Mouse (Mus musculus): ENCODE measurements around the gene Dmxl2.
A peak's percentile ranks its signal among the peaks of the same experiment; 100 is the strongest.

Dmxl2 gene

DNA sequence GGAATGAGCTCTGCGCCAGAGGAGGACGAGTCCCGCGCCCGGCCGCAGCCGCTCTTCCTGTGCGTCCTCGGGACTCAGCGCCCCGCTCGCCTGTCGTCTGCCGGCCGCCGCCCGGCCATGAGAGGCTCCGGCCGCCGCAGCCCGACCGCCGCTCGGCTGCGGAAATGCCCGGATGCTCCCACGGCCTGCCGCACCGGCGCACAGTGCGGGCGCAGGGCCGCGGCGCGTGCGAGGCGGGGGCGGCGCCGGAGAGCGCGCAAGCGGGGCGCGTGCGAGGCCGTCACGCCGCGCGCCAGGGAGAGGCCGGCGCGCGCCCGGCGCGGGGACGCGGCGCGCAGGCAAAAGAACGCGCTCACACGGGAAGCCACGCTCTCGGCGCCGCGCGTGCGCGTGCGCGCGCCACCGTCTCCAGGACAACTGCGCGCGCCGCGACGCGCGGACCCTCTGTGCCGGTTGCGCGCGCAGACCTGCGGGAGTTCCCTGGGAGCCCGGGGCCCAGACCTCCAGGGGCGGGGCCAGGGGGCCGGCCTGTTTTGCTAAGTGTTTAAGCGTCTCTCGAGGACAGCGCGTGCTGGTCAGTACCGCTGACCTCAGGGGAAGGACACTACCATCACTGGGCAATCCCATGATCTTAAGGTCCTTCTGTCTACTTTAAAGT lies at the start of gene Dmxl2:
TSS of gene Dmxl2 (minus strand) at position 174 of the 658 bp plus-strand sequence.
- peak; percentile 14 to 21 for DNase-seq

DNA sequence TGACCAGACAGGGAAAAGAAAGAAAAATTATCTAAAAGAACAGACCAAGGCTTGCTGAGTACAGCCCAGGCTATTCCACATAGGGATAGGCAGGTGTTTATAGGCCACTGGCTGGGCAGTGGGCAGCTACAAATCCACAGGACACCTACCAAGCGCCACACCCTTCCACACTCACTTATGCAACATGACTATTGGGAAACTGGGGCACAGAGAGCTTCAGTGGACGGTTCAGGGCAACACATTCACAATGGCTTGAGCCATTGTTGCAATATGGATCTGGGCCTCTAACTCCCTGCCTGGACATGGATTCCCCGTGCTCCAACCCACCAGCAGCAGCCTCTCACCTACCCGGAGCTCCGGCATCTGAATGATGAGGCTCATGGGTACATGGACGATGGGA lies 48.0 kb upstream of the Dmxl2 start:
- DNase-seq = no peak

DNA sequence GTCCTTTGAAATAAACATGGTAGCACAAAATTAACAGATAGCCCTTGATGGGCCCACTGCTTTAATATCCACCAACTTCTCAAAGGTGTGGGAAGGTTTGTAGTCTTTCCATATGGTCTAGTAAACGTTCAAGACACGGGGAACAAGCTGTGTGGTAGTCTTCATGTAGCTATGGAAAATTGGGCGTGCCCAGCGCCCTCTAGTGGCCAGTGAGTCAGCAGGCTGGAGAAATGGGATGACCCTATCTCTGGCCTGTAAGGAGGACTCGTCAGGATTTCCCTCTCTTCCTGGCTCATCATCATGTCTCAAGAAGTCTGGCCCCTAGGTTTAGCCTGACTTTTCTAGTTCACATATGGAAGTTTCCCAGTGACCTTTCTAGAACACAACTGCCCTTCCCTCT lies 46.1 kb upstream of the Dmxl2 start:
- no peak for DNase-seq

DNA sequence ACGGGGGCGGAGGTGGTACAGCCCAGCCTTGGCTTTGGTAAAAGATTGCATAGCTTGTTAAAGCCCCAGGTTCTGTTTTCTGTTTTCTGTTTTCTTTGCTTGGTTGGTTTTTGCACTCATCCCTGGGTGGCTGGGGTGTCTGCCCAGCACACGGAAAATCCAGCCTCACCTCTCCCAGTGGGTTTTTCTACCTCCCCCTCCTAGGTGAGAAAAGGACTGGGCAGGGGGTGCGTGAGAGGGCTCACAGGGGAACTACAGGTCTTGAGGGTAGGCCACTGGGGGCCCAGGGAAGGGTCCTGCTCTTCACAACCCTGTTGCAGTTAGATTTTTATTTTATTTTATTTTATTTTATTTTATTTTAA lies 43.5 kb upstream of the Dmxl2 start:
- no peak for DNase-seq

DNA sequence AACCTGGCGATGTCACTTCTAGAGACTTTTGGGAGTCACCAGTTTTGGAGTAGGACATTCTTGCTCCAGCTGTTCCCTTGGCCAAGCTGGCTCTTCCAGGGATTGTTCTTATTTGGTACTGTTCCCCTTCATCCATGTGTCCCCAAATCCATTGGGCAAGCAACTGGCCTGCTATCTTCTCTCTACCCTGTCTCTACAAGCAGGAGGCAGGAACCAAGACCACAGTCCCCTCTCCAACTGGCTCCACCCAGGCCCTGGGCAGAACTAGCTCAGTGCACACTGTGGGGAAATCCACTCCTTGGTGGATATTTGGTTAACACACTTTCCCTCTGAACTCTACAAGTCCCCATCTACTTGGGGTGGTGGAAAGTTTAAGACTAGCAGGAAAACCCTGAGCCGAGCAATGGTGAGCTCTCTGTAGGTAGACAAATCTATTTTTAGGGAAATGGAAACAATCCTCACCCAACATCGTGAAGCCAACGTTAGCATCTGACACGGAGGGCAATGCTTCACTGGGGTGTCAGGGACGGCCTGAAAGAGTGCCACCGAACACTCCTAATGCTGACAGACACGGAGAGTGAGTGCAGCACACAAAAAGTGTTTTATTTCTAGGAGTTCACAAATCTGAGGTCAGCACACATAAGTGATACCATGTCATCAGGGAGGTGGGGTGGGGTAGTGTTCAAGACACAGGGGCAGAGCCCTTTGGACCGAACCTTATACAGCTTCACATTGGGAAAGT lies 43.0 kb upstream of the Dmxl2 start:
- DNase-seq = no peak

DNA sequence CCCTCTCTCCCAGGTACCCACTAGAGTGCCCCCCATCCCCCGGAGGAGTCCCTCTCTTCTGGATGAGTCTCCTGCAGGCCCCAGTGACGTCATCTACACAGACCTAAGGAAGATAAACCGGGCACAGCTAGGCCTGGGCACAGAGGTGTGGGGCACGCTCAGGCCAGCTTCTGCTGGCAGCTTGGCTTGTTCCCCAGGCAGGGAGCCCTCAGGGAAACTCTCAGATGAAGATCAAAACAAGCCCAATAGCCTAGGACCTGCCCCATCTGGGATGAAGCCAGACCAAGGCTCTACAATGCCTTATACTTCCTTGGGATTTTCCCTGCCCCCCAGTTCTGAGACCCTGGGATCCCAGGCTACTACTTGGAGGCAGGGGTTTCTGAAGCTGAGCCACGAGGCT lies 39.4 kb upstream of the Dmxl2 start:
- DNase-seq = no peak

DNA sequence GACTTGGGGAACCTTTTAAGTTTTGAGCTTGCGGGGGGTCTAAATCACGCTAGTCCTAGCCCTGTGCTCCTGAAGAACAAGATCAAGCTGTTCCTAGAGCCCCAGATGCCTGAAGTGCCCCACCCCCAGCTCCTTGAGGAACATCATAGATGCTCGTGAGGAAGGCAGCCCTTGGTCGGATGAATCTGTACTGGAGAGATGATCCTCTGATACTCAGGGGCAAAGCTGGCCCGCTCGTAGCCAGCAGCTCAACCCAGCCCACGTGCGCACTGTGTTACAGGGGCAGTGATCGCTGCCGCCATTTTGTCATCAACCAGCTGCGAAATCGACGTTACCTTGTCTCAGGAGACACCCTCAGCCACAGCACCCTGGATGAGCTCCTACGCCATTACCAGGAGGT lies 37.3 kb upstream of the Dmxl2 start, which contains the start of gene Sh2d7:
TSS of gene Sh2d7 (plus strand) at position 301 of the 400 bp plus-strand sequence.
- DNase-seq = no peak

DNA sequence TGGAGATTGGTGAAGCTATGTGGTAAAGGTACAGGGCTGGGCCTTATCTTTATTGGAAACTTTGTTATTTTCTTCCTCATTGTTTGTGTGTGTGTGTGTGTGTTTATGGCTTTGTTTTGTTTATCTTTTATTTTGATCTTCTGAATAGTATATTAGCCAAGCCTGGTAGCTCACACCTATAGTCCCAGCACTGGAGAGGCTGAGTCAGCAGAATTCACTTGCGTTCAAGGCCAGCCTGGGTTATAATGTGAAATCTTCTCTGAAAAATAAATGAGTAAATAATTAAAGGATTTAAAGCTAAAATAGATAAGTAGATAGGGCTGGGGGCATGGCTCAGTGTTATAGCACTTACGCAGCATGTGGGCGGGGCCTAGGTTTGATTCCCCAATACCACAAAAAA lies 36.8 kb upstream of the Dmxl2 start:
- no peak for DNase-seq

DNA sequence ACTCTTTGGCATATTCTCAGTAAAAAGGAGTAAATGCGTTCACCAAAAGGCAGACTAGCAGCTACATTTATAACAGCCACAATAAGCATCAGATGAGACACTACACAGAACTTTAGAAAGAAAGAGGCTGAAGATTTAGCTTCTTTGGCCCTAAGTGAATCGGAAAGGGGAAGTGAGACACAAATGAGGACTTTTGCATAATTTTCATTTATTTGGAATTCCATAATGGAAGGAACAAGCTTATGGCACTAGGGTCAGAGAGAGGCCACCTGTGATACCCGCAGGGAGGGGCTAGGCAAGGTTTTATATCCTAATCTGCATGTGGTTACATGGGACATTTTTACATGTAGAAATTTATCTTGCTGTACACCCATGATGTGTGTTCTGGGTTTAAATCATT lies 36.1 kb upstream of the Dmxl2 start:
- no peak for DNase-seq

DNA sequence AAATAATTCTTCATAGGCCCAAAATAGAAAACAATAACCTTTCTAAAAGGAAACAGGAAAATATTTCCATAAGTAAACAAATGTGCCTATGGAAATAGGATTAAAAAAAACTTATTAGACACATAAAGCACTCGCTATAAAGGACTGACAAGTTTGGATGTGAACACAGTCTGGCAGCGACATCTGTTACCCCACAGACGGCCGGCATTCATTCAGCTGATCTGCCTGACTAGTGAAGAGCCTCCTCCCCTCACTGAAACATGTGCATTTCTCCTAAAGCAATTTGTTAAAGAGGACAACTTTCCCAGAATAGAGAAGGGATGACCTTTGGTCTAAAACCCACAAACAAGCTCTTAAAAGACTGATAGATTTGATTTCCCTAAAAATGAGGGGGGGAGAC lies 35.6 kb upstream of the Dmxl2 start:
- DNase-seq = no peak

DNA sequence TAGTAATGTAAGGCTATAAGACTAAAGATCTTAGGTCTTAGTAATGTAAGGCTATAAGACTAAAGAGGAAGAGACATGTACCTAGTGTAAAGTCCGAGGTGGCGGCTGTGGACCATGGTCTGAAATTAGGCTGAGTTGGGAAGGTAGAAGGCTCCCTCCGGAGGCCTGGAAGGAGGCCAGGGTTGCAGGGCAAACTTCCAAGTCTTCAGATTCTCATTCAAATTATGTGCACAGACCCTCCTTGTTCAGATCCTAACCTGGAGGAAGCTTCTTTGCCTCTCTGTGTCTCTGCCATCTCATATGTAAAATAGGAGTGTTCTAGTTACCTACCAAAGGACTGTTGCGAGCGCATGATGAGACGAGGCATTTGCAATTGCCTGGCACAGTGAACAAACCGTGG lies 34.8 kb upstream of the Dmxl2 start:
- no peak for DNase-seq

DNA sequence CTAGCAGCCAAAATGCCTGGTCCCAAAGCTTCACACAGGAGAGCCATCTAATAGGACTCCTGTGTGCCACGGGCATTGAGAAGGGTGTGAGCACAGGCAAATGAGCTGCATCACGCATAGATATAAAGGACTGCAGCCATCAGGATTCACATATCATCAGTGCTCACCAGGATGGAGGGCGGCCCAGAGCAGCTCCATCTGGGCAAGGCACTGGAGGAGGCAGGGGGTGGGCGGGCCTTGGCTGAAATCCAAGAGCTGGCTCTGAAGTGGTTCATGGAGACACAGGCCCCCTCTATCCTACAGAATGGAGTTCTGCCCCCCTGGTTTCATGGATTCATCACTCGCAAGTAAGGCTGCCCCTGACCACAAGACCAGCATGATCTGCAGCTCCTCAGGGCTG lies 32.5 kb upstream of the Dmxl2 start:
- no peak for DNase-seq

DNA sequence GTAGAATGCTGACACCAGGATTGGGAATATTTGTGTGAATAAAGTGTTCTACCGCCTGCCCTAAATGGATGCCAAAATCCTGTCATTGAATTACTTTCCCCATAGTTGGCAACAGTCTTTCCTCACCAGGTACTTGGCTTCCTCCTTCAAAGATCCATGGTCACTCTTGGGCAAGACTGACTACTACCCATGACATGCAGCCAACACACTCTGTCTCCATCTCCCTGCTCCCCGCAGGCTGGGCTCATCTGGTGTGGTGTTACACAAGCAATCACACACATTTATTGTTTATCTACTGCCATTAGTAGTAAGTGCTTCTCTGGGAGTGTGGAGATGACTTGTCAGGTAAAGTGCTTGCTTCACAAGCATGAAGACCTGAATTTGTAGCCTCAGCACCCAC lies 31.5 kb upstream of the Dmxl2 start:
- no peak for DNase-seq

DNA sequence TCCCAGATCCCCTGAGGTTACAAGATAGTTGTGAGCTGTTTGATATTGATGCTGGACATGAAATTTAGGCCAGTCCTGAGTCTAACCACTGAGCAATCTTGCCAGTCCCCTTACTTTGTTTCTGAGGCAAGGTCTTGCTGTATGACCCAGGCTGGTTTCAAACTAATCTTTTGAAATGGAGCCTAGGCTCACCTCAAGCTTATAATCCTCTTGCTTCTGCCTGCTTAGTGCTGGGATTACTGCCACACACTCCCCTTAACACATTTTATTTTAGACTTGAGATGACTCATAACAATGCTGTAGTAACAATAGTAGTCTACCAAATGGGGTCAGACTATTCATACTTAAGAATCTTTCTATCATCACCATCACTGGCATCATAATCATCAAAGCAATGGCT lies 30.0 kb upstream of the Dmxl2 start:
- DNase-seq = no peak

DNA sequence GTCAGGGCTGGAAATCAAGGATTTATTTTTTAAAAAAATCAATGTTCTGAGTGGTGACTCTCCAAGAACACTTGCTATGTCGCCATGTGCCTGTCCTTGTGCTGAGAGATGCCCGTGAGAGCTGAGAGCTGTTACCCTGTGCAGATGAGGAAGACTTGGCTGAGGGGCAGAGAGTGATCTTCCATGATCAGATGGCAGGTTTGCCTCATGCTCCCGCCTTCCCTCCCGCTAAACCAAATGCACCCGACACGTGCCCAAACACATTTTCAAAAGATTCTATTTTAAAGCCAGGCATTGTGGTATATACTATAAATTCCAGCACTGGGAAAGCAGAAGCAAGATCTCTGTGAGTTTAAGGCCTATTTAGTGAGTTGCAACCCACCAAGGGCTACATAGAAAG lies 29.4 kb upstream of the Dmxl2 start:
- DNase-seq = no peak

DNA sequence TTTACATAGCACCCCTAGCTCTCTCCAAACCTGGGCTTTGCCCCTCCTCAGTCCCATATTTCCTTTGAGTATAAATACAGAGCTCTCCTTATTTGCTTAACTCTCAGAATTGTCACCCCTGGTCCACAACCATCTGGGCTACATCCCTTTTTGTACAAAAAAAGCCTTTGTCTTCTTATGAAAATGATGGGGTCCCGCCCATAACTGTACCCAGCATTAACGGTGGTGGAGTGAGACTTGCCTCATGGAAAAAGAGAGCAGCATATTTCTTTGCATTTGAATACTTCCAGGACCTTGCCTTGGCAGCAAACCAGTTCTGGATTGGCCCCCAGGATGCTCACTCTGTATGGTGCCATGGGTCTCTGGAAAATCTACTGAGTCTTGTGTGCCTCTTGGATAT lies 28.5 kb upstream of the Dmxl2 start:
- DNase-seq = no peak

DNA sequence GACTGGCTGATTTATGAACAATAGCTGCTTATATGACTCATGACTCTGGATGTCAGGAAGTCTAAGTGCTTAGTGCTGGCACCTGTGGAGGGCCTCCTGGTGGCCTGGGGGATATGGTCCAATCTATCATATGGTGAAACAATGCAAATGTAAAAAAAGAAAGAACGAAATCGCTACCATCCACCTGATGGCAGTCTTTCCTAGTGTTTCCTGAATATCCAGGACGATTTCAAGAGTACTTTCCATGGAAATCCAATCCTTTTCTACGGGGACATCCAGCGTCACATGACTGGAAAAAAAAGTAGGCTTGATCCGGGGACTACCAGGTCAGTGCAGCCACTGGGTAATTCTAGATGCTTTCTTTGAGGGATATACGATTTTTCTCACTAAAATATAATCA lies 26.3 kb upstream of the Dmxl2 start:
- DNase-seq = no peak

DNA sequence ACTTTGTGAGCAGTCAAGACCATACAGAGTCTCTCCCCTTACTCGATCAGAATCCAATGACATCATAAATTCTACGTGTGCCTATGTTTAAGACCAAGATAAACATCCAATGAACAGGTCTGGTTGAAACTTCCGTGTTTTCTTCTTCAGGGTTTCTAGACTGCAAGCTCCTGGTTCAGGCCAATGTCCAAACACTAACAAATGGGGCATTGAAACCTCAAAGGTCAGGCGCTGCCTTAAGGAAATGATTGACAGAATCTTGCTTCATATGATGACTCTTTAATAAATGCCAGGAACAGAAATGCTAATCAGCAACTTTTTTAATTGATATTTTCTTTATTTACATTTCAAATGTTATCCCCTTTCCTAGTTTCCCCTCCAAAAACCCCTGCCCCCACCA lies 18.9 kb upstream of the Dmxl2 start:
- DNase-seq = no peak

DNA sequence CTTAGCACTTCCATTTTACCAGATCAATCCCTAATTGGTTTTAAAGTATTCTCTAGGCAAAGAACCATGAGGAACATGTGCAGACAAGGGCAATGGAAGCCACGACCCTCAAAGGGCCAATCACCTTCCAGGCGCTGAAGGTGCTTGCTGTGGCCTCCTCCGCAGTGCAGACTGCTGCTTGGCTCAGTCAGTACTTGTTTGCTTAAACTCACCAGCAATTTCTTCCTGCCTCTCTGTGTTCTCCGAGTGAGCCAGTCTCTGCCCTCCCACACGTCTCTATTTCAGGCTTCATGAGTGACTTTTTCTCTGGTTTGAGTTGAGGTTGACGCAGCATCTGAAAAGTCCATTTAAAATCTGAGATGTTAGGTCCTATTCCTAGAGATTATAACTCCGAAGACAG lies 17.5 kb upstream of the Dmxl2 start:
- no peak for DNase-seq

DNA sequence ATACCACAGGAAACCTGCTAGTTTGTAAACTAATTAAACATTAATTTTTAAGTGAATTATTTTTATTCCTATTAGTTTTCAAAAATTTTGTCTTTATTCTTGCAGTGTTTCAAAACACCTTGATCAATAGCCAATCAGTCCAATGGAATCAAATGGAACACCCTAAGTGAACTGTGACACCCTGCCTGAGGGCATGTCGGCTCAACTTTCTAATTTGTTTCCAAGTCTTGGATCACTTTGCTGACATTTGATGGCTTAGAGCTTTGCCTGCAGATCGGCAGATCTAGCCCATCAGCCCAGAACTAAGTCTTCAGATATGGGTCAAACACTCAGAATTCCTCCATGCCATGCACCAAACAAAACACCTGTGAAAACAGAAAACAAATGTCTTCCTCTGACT lies 14.6 kb upstream of the Dmxl2 start:
- DNase-seq = no peak

DNA sequence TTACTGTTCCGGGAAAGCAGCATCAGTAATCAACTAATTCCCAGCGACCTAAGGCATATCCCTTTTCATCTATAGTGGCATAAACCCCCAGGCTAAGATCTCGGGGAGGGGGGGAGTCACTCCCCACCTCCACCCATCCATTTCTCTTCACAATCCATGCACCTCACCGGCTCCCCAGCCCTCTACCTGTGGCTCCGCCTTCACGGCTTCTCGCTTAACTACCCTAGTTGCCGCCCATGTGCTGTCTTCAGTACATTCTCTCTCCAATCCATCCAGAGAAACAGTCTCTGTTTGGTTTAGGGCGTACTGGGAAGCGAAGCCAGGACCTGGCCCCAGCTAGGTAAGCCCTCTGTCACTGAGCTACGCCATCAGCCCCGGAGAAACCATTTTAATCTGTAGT lies 1.4 kb upstream of the Dmxl2 start:
- DNase-seq = no peak

DNA sequence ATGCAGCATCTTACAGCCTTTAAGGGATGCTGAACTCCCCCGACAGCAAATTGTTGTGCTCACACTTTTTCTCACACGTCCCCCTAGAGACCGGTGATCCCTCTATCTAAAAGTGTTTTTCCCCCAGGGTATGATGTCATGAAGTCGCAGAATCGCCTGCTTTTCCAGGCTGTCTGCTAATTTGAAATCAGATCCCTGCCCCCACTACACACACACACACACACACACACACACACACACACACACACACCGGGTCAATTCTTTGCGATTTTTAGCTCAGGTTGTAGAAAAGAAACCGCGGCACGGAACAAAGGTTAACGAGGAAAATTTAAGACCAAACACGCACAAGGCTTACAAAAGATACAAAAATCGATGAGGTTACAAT lies 677 bp upstream of the Dmxl2 start:
- no peak for DNase-seq

DNA sequence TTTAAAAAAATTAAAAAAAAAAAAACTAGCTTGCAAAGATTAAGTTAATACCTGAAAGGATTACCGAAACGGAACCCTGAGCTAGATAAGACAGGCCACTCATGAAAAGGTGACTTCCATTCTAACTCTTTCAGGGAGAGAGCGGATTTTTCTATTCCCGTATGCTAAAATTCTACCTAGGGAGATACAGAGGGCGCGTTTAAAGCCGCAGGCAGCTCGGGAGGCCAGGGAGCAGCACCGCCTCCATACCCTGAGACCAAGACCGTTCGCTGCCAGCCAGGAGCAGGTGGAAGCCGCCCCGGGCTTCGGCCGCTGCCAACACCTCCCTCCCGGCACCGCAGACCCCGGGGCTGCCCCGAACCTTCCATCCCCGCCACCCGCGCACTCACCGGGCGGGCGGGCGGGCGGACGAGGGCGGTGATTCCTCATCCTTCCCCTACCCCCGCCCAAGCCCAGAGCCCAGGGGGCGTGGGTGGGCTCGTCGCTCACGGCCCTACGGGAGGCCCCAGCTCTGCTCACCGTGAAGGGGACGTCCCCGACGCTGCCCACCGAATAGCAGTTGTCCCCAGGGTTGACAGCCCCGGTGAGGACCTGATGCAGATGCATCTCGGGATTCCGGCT lies 484 bp downstream of the Dmxl2 start:
- peak in 1 of 2 experiments; percentile 4 for DNase-seq

DNA sequence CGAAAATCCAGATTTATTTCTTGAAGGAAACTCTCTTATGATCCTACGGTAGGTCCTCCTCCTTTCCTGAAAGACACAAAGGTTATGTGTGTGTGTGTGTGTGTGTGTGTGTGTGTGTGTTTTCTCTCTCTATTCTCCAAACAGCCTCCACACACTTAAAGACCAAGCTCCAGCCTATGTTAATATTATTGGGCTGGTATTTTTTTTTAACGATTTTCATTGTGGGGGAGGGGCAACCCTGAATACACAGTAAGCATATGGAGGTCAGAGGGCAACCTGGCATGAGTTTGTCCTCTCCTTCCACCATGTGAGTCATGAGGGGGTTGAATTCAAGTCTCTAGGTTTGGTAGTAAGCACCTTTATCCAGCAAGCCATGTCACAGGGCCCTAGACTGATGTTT lies 1.6 kb downstream of the Dmxl2 start:
- no peak for DNase-seq

DNA sequence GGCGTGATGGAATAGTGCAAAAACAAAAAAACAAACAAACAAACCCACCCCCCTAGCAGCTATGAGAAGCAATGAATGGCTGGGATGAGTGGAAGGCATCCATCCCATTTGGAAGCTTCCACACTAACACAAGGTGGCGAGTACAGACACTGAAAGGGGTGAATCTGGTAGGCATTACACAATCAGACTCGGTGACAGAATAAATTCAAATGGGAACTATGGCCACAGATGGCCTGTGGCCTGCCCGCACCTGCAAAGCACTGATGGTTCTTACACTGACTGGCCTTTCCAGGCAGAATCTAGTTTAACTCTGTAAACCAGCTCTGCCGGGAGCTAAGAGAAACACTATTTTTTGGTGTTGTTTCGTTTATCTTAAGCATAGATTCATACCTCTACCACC lies 2.1 kb downstream of the Dmxl2 start:
- no peak for DNase-seq

Data from thymus, adult 18-20 months (tissue).